Mouse (Mus musculus): ENCODE data around the gene Fer. TPM values are rescaled to one million over a fixed set of nuclear protein-coding genes. Genes with fewer than 3 reads are reported as not detected.
A peak's percentile ranks its signal among the peaks of the same experiment; 100 is the strongest.

Fer gene
- polyA plus RNA-seq, 1 experiment from 2014 or later = 37.7 TPM

- 0 out of 2 replicates have a peak, but pooled peaks have one; percentile 23 for ATAC-seq (ENCODE audit: low FRiP score)
- WGBS = 34% methylated on average over 3 of the region's 3 CpGs
- Histone ChIP-seq H3K4me2 (no peak overlapping the region), H3K36me3 (replicated peaks) (no peaks in the 10 kb centered on the region), H3K9ac (no peak overlapping the region), H3K4me3 (replicated peaks) (no peak overlapping the region), H3K27me3 (no peaks in the 10 kb centered on the region), H3K9me3 (no peaks in the 10 kb centered on the region), H3K27ac (no peak overlapping the region), H3K4me1 (0 out of 2 replicates have a peak, but pooled peaks cover 4% of the 10 kb centered on the region)
Measured at GRCm38 (mm10) chr17:64181291-64181690, 318.4 kb downstream of the Fer start.

DNA sequence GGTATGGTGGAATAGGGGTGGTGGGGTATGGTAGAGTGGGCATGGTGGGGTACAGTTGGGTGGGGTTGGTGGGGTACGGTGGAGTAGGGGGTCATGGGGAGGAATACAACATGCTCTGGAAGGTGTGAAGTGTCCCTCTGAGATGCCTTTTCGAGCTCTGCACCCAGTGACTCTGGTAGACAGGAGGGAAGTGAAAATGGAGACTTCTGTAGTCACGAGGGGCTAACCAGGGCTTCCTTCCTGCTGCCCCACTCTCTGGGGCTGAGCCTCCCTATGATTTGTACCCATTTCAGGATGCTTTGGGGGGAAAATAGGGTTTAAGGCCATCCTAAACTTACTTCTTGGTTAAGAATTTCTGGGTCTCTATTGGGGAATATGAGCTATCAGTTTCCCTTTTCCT, 319.7 kb downstream of the Fer start:
- H3K27ac ChIP-seq = no peak overlapping the region
- no peaks in the 10 kb centered on the region for H3K27me3 ChIP-seq
- no peak overlapping the region for H3K9ac ChIP-seq
- no peak overlapping the region for H3K4me3 ChIP-seq (replicated peaks)
- H3K36me3 ChIP-seq (replicated peaks) = no peaks in the 10 kb centered on the region
- ATAC-seq (ENCODE audit: low FRiP score) = no peak
- 91% methylated on average over 3 of the region's 3 CpGs for WGBS
- 0 out of 2 replicates have a peak, but pooled peaks cover 4% of the 10 kb centered on the region for H3K4me1 ChIP-seq
- no peaks in the 10 kb centered on the region for H3K9me3 ChIP-seq
- no peak overlapping the region for H3K4me2 ChIP-seq

- ATAC-seq (ENCODE audit: low FRiP score) = no peak
- WGBS = 51% methylated on average over 5 of the region's 5 CpGs
- Histone ChIP-seq H3K9ac (no peak overlapping the region), H3K27me3 (no peaks in the 10 kb centered on the region), H3K36me3 (replicated peaks) (no peaks in the 10 kb centered on the region), H3K4me1 (0 out of 2 replicates have a peak, but pooled peaks cover 4% of the 10 kb centered on the region), H3K4me2 (no peak overlapping the region), H3K4me3 (replicated peaks) (no peak overlapping the region), H3K9me3 (no peaks in the 10 kb centered on the region), H3K27ac (no peak overlapping the region)
Measured at GRCm38 (mm10) chr17:64183196-64183595, 320.3 kb downstream of the Fer start.

Other genes starting within 250 kb of the Fer start
- 1.7 and 2.2 TPM in 2 replicates for gene A930002H24Rik, start 729 bp downstream of the Fer start, polyA plus RNA-seq (2016; fragmentation: Nextera tagmentation; extraction: Ambion mirVana)

Data from forebrain, embryonic 12.5 days (tissue).